Mouse (Mus musculus): ENCODE results near the gene Trrap.
"Not testable (repeated sequence)": the region's sequence is repeated elsewhere in the genome, so short reads cannot be mapped to it uniquely, and the experiment has no call there.

The Trrap gene

GRCm38 (mm10) chr5:144767106-144767798 is at the start of gene Trrap:
TSS of gene Trrap (plus strand) at chr5:144767732.
- not testable (repeated sequence) for DNase-seq (ENCODE audit: extremely low spot score, low spot score)

GRCm38 (mm10) chr5:144719781-144720180 is 47.8 kb upstream of the Trrap start:
- no peak for DNase-seq (ENCODE audit: extremely low spot score, low spot score)

GRCm38 (mm10) chr5:144720281-144720680 is 47.3 kb upstream of the Trrap start:
- no peak for DNase-seq (ENCODE audit: extremely low spot score, low spot score)

GRCm38 (mm10) chr5:144724926-144725325 is 42.6 kb upstream of the Trrap start:
- DNase-seq (ENCODE audit: extremely low spot score, low spot score): no peak

GRCm38 (mm10) chr5:144725554-144725953 is 42.0 kb upstream of the Trrap start:
- no peak for DNase-seq (ENCODE audit: extremely low spot score, low spot score)

GRCm38 (mm10) chr5:144727119-144727518 is 40.4 kb upstream of the Trrap start:
- DNase-seq (ENCODE audit: extremely low spot score, low spot score): peak; percentile 76

GRCm38 (mm10) chr5:144728237-144728636 is 39.3 kb upstream of the Trrap start:
- DNase-seq (ENCODE audit: extremely low spot score, low spot score): no peak

- DNase-seq (ENCODE audit: extremely low spot score, low spot score): no peak
Observed at GRCm38 (mm10) chr5:144729216-144729615, 38.3 kb upstream of the Trrap start.

GRCm38 (mm10) chr5:144733953-144734352 is 33.6 kb upstream of the Trrap start:
- DNase-seq (ENCODE audit: extremely low spot score, low spot score): peak; percentile 72

- DNase-seq (ENCODE audit: extremely low spot score, low spot score): peak; percentile 84
Observed at GRCm38 (mm10) chr5:144734949-144735348, 32.6 kb upstream of the Trrap start.

GRCm38 (mm10) chr5:144737101-144737500 is 30.4 kb upstream of the Trrap start:
- DNase-seq (ENCODE audit: extremely low spot score, low spot score): no peak

GRCm38 (mm10) chr5:144752432-144752831 is 15.1 kb upstream of the Trrap start:
- no peak for DNase-seq (ENCODE audit: extremely low spot score, low spot score)

GRCm38 (mm10) chr5:144753041-144753440 is 14.5 kb upstream of the Trrap start:
- DNase-seq (ENCODE audit: extremely low spot score, low spot score): peak; percentile 38

GRCm38 (mm10) chr5:144755191-144755590 is 12.3 kb upstream of the Trrap start:
- DNase-seq (ENCODE audit: extremely low spot score, low spot score): no peak

- DNase-seq (ENCODE audit: extremely low spot score, low spot score): no peak
Observed at GRCm38 (mm10) chr5:144757402-144757801, 10.1 kb upstream of the Trrap start.

- no peak for DNase-seq (ENCODE audit: extremely low spot score, low spot score)
Observed at GRCm38 (mm10) chr5:144758422-144758821, 9.1 kb upstream of the Trrap start.

GRCm38 (mm10) chr5:144761161-144761868 is 6.2 kb upstream of the Trrap start, which contains the start of gene Tmem130:
TSS of gene Tmem130 (minus strand) at chr5:144761818.
- peak; percentile 53 for DNase-seq (ENCODE audit: extremely low spot score, low spot score)

GRCm38 (mm10) chr5:144766026-144766425 is 1.5 kb upstream of the Trrap start:
- no peak for DNase-seq (ENCODE audit: extremely low spot score, low spot score)

GRCm38 (mm10) chr5:144766646-144767045 is 886 bp upstream of the Trrap start:
- no peak for DNase-seq (ENCODE audit: extremely low spot score, low spot score)

- peak; percentile 94 for DNase-seq (ENCODE audit: extremely low spot score, low spot score)
Observed at GRCm38 (mm10) chr5:144767911-144768841, 644 bp downstream of the Trrap start.

- DNase-seq (ENCODE audit: extremely low spot score, low spot score): no peak
Observed at GRCm38 (mm10) chr5:144769067-144769482, 1.5 kb downstream of the Trrap start.

- no peak for DNase-seq (ENCODE audit: extremely low spot score, low spot score)
Observed at GRCm38 (mm10) chr5:144773231-144773630, 5.7 kb downstream of the Trrap start.
